Mouse (Mus musculus): ENCODE measurements around the gene Hexdc.

Hexdc gene

GRCm38 (mm10) chr11:121228129-121229017 lies 24.1 kb downstream of the Hexdc start:
- DNase-seq (ENCODE audit: low spot score) = no peak

DNA sequence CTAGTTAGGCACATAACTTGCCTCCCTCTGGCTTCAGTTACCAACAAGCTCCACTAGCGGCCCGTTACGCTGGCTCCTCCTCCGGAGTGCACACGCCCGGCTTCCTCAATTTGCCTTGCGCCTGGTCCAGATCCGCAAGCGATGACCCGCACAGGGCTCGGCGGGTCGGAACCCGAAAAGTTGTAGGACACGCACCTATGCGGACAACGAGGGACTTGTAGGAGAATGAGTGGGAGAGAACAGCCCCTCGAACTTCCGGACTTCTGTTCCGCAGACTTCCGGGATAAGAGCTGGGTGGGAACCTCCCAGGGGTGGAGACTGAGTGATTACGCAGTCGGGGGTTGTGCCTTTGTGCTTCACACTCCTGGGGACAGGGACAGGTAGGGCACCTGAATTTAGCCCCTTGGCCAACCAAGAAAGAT lies 24.8 kb downstream of the Hexdc start, which contains the start of gene Cybc1:
Cybc1 (minus strand) TSS at position 305 of the 422 bp plus-strand sequence.
- peak; percentile 68 for DNase-seq (ENCODE audit: low spot score)

DNA sequence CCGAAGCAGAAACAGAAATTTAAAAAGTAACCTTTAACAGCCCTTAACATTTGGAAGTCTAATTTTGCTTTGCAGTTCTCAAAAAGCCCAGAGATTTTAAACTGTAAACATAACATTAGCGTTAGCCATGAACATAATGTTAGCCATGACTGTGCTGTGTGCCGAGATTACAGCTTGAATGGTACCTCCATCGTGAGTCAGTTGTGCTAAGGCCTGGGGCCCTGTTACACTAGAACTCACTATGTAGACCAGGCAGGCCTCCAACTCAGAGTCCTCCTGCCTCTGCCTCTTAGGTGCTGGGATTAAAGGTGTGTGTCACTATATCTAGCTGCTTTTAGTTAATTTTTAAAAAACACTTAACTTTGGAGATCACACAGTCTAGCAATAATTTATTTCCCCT lies 27.0 kb downstream of the Hexdc start:
- no peak for DNase-seq (ENCODE audit: low spot score)

GRCm38 (mm10) chr11:121231628-121232291 lies 27.5 kb downstream of the Hexdc start:
- DNase-seq (ENCODE audit: low spot score) = peak; percentile 55

GRCm38 (mm10) chr11:121232706-121233105 lies 28.5 kb downstream of the Hexdc start:
- DNase-seq (ENCODE audit: low spot score) = no peak

- DNase-seq (ENCODE audit: low spot score) = peak; percentile 53
These were observed 31.4 kb downstream of the Hexdc start for GRCm38 (mm10) chr11:121235475-121236238.

- DNase-seq (ENCODE audit: low spot score) = peak; percentile 100
These were observed 32.5 kb downstream of the Hexdc start, which contains the start of gene Narf for GRCm38 (mm10) chr11:121236564-121237344. Narf (plus strand) TSS chr11:121237253.

GRCm38 (mm10) chr11:121237345-121238128 lies 33.3 kb downstream of the Hexdc start:
- no peak for DNase-seq (ENCODE audit: low spot score)

DNA sequence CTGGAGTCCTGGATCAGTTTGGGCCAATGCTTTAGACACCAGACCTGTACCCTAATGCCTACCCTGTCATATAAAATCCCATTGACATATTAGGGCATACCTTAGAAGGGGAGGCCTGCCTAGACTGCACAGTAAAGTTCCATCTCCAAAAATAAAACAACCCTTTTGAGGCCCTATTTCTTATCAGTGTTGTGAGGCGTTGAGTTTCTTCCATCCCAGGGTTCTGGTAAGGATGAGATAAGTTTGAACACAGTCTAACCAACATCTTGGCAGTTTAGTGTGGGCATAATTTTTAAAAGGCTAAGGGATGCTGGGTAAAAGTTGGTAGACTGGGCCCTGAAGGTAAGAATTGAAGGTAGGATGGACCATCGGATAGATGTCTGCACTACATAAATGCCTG lies 35.4 kb downstream of the Hexdc start:
- no peak for DNase-seq (ENCODE audit: low spot score)

DNA sequence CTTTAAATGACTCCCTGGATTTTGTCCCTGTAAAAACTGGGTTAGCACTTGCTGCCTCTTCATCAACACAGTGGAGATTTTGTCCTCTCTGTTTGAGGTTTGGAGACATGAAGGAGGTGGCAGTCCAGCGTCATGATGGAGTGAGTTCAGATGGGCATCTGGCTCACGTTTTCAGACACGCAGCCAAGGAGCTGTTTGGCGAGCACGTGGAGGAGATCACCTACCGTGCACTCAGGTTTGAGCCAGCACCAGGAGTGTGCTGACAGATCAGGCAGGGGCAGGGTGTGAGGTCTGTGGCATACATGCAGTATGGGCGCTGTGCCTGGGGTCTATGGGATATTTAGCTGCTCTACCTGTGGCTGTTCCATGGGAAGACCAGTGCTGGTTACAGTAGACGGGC lies 46.0 kb downstream of the Hexdc start:
- no peak for DNase-seq (ENCODE audit: low spot score)

DNA sequence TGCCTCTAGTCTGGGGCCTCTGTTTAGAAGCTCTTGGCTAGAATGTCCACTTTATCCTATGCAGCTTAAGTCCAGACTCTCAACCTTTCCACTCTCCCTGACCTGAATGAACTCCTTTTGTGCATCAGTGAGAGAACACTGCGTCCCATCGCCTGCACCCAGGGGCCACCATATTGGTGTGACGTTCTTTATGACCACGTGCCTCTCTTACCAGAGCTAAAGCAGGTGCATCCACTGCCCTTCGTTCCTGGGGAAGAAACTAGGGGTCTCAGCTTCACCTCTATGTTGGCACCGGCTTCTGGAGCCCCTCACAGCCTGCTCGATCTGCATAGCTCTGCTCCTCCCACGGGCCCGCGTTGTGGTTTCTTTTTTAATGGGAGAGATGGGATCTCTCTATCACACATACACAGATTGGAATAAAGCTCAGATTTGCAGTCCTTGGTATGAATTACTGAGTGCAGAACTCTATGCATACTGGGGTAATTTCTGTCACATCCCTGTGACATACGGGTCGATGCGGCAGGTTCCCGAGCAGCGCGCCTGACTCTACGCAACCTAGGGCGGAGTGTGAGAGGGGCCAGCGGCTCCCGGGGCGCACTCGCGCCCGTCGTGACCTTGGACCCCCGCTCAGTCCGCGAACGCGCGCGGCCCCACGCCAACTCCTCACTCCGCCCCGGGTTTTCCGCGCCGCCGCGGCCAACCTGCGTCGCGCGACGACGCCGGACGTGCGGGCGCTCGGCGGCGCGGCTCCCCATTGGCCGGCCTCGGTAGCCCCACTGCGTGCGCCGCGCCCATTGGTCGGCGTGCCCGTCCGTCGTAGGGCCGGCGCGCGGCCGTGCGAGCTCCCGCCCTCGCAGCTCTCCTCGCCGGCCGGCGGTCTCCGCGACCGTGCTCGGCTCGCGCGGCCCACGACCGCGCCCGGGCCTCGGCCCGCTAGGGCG lies 55.2 kb downstream of the Hexdc start, which contains the start of gene Foxk2:
Foxk2 (plus strand) TSS at position 831 of the 941 bp plus-strand sequence.
- peak; percentile 93 for DNase-seq (ENCODE audit: low spot score)

GRCm38 (mm10) chr11:121260211-121260906 lies 56.1 kb downstream of the Hexdc start:
- DNase-seq (ENCODE audit: low spot score) = peak; percentile 41

- DNase-seq (ENCODE audit: low spot score) = no peak
These were observed 56.8 kb downstream of the Hexdc start for GRCm38 (mm10) chr11:121261074-121261473.

Measured in retina, embryonic 14.5 days (tissue).